Mouse (Mus musculus): ENCODE measurements around the gene Ola1. TPM values are rescaled to one million over a fixed set of nuclear protein-coding genes. Genes with fewer than 3 reads are reported as not detected.

The Ola1 gene
- polyA plus RNA-seq, 1 experiment from 2014 or later, result 80.8 TPM

DNA sequence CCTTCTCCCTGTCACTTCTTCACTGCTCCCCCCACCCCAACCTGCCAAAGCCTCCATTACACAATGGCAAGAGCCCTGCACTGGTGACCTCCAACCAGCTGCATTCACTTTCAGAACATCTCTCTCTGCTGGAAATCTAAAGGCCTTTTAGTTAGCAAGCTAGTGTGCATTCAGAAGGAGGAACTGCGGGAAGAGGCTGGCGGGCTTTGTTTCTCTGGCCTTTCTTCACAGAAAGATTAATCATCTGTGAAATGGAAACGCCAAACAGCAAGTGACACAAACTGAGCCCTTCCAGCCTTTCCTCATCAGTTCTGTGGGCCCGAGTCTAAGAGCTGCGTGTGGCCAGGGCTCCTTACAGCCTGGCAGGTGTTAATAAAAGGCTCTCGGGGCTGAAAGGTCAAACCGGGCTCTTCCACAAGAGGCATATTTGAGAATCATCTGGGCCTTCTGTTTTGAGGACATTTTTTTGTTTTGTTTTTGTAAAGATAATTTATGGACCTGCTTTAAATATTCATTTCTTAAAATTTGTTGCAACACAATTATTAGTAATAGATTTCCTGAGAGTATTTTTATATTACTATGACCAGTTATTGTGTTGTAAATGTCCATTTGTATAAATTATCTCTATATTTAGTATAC is 75.8 kb downstream of the Ola1 start:
- Histone ChIP-seq H3K36me3 (no peaks in the 10 kb centered on the region), H3K4me1 (no peaks in the 10 kb centered on the region), H3K9me3 (no peaks in the 10 kb centered on the region), H3K27ac (no peak overlapping the region), H3K27me3 (ENCODE audit: insufficient read depth, poor library complexity, severe bottlenecking) (no peaks in the 10 kb centered on the region), H3K4me3 (no peak overlapping the region)
- DNase-seq (ENCODE audit: low spot score), result no peak
- WGBS, result 64% methylated on average over 7 of the region's 7 CpGs

- Histone ChIP-seq H3K4me1 (no peaks in the 10 kb centered on the region), H3K27me3 (ENCODE audit: insufficient read depth, poor library complexity, severe bottlenecking) (no peaks in the 10 kb centered on the region), H3K27ac (no peak overlapping the region), H3K4me3 (no peak overlapping the region), H3K9me3 (no peaks in the 10 kb centered on the region), H3K36me3 (peaks cover 2% of the 10 kb centered on the region; the same call in 1 of the 2 replicates)
- 90% methylated on average over 2 of the region's 2 CpGs for WGBS
- DNase-seq (ENCODE audit: low spot score), result no peak
Observed at GRCm38 (mm10) chr2:73132897-73133296, 85.8 kb downstream of the Ola1 start.

DNA sequence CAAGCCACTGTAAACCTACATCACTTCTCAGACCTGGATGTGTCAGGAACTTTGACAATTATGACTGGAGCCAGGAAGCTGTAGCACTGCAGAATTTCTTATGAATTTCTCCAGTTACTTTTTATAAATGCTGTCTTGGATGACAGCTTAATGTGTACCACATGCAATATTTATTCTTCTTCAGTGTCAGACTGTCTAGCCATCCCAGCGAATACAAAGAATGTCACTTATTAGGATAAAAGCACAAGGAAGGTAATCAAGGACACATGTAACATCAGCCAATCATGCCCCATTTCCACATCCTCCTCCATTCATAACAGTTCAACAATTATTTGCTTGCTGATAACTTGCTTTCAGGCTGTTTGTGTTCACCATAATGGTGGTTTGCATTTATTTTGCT is 91.0 kb downstream of the Ola1 start:
- Histone ChIP-seq H3K27ac (no peak overlapping the region), H3K4me3 (no peak overlapping the region), H3K36me3 (no peaks in the 10 kb centered on the region), H3K9me3 (no peaks in the 10 kb centered on the region), H3K27me3 (ENCODE audit: insufficient read depth, poor library complexity, severe bottlenecking) (no peaks in the 10 kb centered on the region), H3K4me1 (no peaks in the 10 kb centered on the region)
- no peak for DNase-seq (ENCODE audit: low spot score)
- 92% methylated on average over 1 of the region's 1 CpGs for WGBS

DNA sequence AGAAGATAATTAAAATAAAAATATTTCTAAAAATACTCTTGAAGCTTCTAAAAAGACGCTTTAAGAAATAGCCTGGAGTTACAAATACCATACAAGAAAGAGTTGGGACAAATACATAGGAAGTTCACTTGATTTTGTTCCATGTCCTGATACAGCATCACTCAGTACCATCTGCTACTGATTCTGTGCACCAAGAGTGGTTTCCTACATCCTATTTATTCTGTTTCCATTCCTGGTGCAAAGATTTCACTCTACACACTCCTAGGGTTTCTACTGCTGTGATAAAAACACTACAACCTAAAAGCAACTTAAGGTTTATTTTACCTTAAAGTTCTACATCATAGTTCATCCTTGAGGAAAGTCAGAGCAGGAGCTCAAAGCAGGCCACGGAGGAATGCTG is 99.9 kb downstream of the Ola1 start:
- no peak for DNase-seq (ENCODE audit: low spot score)
- no peak overlapping the region for H3K4me3 ChIP-seq
- 88% methylated on average over 2 of the region's 2 CpGs for WGBS
- H3K4me1 ChIP-seq, result no peaks in the 10 kb centered on the region
- H3K27ac ChIP-seq, result no peak overlapping the region
- H3K27me3 ChIP-seq (ENCODE audit: insufficient read depth, poor library complexity, severe bottlenecking), result no peaks in the 10 kb centered on the region
- H3K36me3 ChIP-seq, result 0 out of 2 replicates have a peak, but pooled peaks cover 2% of the 10 kb centered on the region
- H3K9me3 ChIP-seq, result no peaks in the 10 kb centered on the region

- Histone ChIP-seq H3K27me3 (ENCODE audit: insufficient read depth, poor library complexity, severe bottlenecking) (no peaks in the 10 kb centered on the region), H3K27ac (no peak overlapping the region), H3K36me3 (no peaks in the 10 kb centered on the region), H3K4me3 (no peak overlapping the region), H3K9me3 (no peaks in the 10 kb centered on the region), H3K4me1 (no peaks in the 10 kb centered on the region)
- no peak for DNase-seq (ENCODE audit: low spot score)
- 84% methylated on average over 5 of the region's 5 CpGs for WGBS
Observed at GRCm38 (mm10) chr2:73107089-73107488, 111.6 kb downstream of the Ola1 start.

- DNase-seq (ENCODE audit: low spot score), result no peak
- H3K4me3 ChIP-seq, result no peak overlapping the region
- H3K27ac ChIP-seq, result no peak overlapping the region
- WGBS, result 85% methylated on average over 3 of the region's 3 CpGs
- no peaks in the 10 kb centered on the region for H3K9me3 ChIP-seq
- no peaks in the 10 kb centered on the region for H3K27me3 ChIP-seq (ENCODE audit: insufficient read depth, poor library complexity, severe bottlenecking)
- H3K36me3 ChIP-seq, result peaks cover 8% of the 10 kb centered on the region; the same call in 1 of the 2 replicates
- H3K4me1 ChIP-seq, result no peaks in the 10 kb centered on the region; the same call in 1 of the 2 replicates
Observed at GRCm38 (mm10) chr2:73096491-73096890, 122.2 kb downstream of the Ola1 start.

DNA sequence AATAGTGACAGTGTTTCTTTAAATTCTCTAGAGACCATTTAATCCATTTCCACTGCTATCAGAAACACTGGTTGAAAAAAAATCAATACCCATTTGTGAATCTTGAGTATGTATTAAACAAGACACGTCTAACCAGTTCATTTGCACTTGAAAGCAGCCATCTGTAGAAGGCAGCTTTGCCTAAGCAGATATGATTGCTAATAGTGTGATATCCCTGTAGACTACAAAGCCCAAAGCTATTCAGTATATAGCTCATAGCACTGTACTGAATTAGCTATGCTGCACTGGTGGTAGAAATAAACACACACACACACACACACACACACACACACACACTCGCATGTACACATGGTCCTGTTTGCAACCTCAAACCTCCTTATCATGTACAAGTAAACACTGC is 123.4 kb downstream of the Ola1 start:
- Histone ChIP-seq H3K4me1 (no peaks in the 10 kb centered on the region; the same call in 1 of the 2 replicates), H3K27ac (no peak overlapping the region), H3K9me3 (no peaks in the 10 kb centered on the region), H3K36me3 (peaks cover 8% of the 10 kb centered on the region; the same call in 1 of the 2 replicates), H3K27me3 (ENCODE audit: insufficient read depth, poor library complexity, severe bottlenecking) (no peaks in the 10 kb centered on the region), H3K4me3 (no peak overlapping the region)
- DNase-seq (ENCODE audit: low spot score), result no peak
- WGBS, result 80% methylated on average over 2 of the region's 2 CpGs

- Histone ChIP-seq H3K36me3 (peaks cover 6% of the 10 kb centered on the region; the same call in 1 of the 2 replicates), H3K27ac (no peak overlapping the region), H3K27me3 (ENCODE audit: insufficient read depth, poor library complexity, severe bottlenecking) (no peaks in the 10 kb centered on the region), H3K9me3 (no peaks in the 10 kb centered on the region), H3K4me1 (no peaks in the 10 kb centered on the region; the same call in 1 of the 2 replicates), H3K4me3 (no peak overlapping the region)
- WGBS, result 87% methylated on average over 6 of the region's 6 CpGs
- DNase-seq (ENCODE audit: low spot score), result peak; percentile 68
Observed at GRCm38 (mm10) chr2:73093032-73093431, 125.7 kb downstream of the Ola1 start.

DNA sequence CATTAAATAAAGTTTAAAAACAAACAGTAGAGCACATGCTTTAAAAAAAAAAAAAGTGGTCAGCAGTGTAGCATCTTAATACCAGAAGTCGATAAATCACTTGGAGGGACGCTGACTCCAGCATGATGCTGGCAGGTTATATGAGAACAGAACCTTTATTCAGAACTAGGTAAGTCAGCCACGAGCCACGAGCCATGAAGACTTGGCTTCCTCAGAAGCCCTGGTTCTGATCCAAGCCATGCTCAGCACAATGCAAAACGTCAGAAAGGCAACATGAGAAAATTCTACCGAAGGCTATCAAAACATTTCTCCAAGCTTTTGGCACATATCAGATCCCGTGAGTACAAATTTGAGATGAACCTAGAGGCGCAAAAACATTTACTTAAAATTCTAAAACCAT is 127.4 kb downstream of the Ola1 start:
- Histone ChIP-seq H3K27me3 (ENCODE audit: insufficient read depth, poor library complexity, severe bottlenecking) (no peaks in the 10 kb centered on the region), H3K9me3 (no peaks in the 10 kb centered on the region), H3K4me3 (no peak overlapping the region), H3K4me1 (no peaks in the 10 kb centered on the region; the same call in 1 of the 2 replicates), H3K27ac (no peak overlapping the region), H3K36me3 (peaks cover 6% of the 10 kb centered on the region; the same call in 1 of the 2 replicates)
- DNase-seq (ENCODE audit: low spot score), result peak; percentile 51
- 93% methylated on average over 8 of the region's 8 CpGs for WGBS

- Histone ChIP-seq H3K4me1 (peaks cover 9% of the 10 kb centered on the region), H3K27ac (no peak overlapping the region), H3K9me3 (no peaks in the 10 kb centered on the region), H3K27me3 (ENCODE audit: insufficient read depth, poor library complexity, severe bottlenecking) (no peaks in the 10 kb centered on the region), H3K4me3 (no peak overlapping the region), H3K36me3 (peaks cover 6% of the 10 kb centered on the region; the same call in 1 of the 2 replicates)
- WGBS, result 59% methylated on average over 3 of the region's 3 CpGs
- DNase-seq (ENCODE audit: low spot score), result peak; percentile 68
Observed at GRCm38 (mm10) chr2:73087641-73088040, 131.1 kb downstream of the Ola1 start.

- Histone ChIP-seq H3K36me3 (no peaks in the 10 kb centered on the region), H3K4me3 (no peak overlapping the region), H3K27me3 (ENCODE audit: insufficient read depth, poor library complexity, severe bottlenecking) (no peaks in the 10 kb centered on the region), H3K9me3 (no peaks in the 10 kb centered on the region), H3K27ac (no peak overlapping the region), H3K4me1 (peaks cover 15% of the 10 kb centered on the region)
- DNase-seq (ENCODE audit: low spot score), result peak; percentile 79
- WGBS, result 35% methylated on average over 8 of the region's 8 CpGs
Observed at GRCm38 (mm10) chr2:73085669-73086304, 132.9 kb downstream of the Ola1 start.

- DNase-seq (ENCODE audit: low spot score), result peak; percentile 59
- H3K4me3 ChIP-seq, result no peak overlapping the region
- H3K4me1 ChIP-seq, result peaks cover 20% of the 10 kb centered on the region
- no peaks in the 10 kb centered on the region for H3K9me3 ChIP-seq
- H3K27ac ChIP-seq, result no peak overlapping the region
- no peaks in the 10 kb centered on the region for H3K27me3 ChIP-seq (ENCODE audit: insufficient read depth, poor library complexity, severe bottlenecking)
- H3K36me3 ChIP-seq, result no peaks in the 10 kb centered on the region
- 81% methylated on average over 10 of the region's 10 CpGs for WGBS
Observed at GRCm38 (mm10) chr2:73082476-73082875, 136.2 kb downstream of the Ola1 start.

- H3K27me3 ChIP-seq (ENCODE audit: insufficient read depth, poor library complexity, severe bottlenecking), result no peaks in the 10 kb centered on the region
- H3K9me3 ChIP-seq, result no peaks in the 10 kb centered on the region
- DNase-seq (ENCODE audit: low spot score), result no peak
- no peak overlapping the region for H3K27ac ChIP-seq
- no peaks in the 10 kb centered on the region for H3K36me3 ChIP-seq
- H3K4me3 ChIP-seq, result no peak overlapping the region
- WGBS, result 80% methylated on average over 2 of the region's 2 CpGs
- peaks cover 20% of the 10 kb centered on the region for H3K4me1 ChIP-seq
Observed at GRCm38 (mm10) chr2:73081861-73082260, 136.9 kb downstream of the Ola1 start.

Data from heart, embryonic 10.5 days (tissue).